ENCODE assay signal across 8 mouse cellular contexts in genomic region chr11:70969271-70969794, GRCm38 (mm10). TPM values are rescaled to one million over a fixed set of nuclear protein-coding genes. Genes with fewer than 3 reads are reported as not detected.
DNase-seq lines count a peak whose midpoint lies in the region; ATAC-seq lines count a peak whose summit lies in the region.

No protein-coding gene starts in this region.

- H3K9me3 ChIP-seq in kidney, embryonic 14.5 days (ENCODE audit: control insufficient read depth, low read length), result no peaks in the 10 kb centered on the region
- no peaks in the 10 kb centered on the region; the same call in 1 of the 2 replicates for H3K9me3 ChIP-seq in forebrain, embryonic 11.5 days (ENCODE audit: control insufficient read depth, low read length)
- H3K9me3 ChIP-seq in stomach, embryonic 14.5 days (ENCODE audit: control insufficient read depth, low read depth, low read length), result no peaks in the 10 kb centered on the region

- H3K4me3 ChIP-seq in kidney, embryonic 14.5 days (ENCODE audit: low read length), result peak overlapping the region; percentile 97
- H3K4me3 ChIP-seq in forebrain, embryonic 11.5 days (ENCODE audit: low read depth, low read length), result peak overlapping the region; percentile 94
- peak overlapping the region; percentile 88 for H3K4me3 ChIP-seq in stomach, embryonic 14.5 days (ENCODE audit: low read depth, low read length)

- H3K9ac ChIP-seq in kidney, embryonic 14.5 days (ENCODE audit: low read depth, low read length), result peak overlapping the region; percentile 94
- H3K9ac ChIP-seq in forebrain, embryonic 11.5 days (ENCODE audit: low read length), result peak overlapping the region; percentile 88
- H3K9ac ChIP-seq in stomach, embryonic 14.5 days (replicated peaks; ENCODE audit: low read depth, low read length), result peak overlapping the region; percentile 90

- DNase-seq in kidney, postnatal 14 days, result no peak
- DNase-seq in R1 (ENCODE audit: low read depth, low spot score) (peak; percentile 78), liver (peak; percentile 55)
- no peak for DNase-seq in forebrain, embryonic 11.5 days (ENCODE audit: low spot score)
- no peak for DNase-seq in frontal cortex, postnatal 25 days (ENCODE audit: low spot score in 2 of 2)
- DNase-seq in adrenal gland, postnatal 25 days, result no peak

- H3K36me3 ChIP-seq in kidney, embryonic 14.5 days (ENCODE audit: control insufficient read depth, insufficient read depth, low read length), result peaks cover 35% of the 10 kb centered on the region
- peaks cover 8% of the 10 kb centered on the region; the same call in 1 of the 2 replicates for H3K36me3 ChIP-seq in forebrain, embryonic 11.5 days (ENCODE audit: control insufficient read depth, insufficient read depth, low read length)
- H3K36me3 ChIP-seq in stomach, embryonic 14.5 days (ENCODE audit: control insufficient read depth, insufficient read depth, low read length), result peaks cover 31% of the 10 kb centered on the region

- H3K27ac ChIP-seq in kidney, embryonic 14.5 days (ENCODE audit: low read depth, low read length), result peak overlapping the region; percentile 88
- H3K27ac ChIP-seq in forebrain, embryonic 11.5 days (ENCODE audit: low read depth, low read length), result peak overlapping the region; percentile 68
- H3K27ac ChIP-seq in stomach, embryonic 14.5 days (ENCODE audit: low read length), result peak overlapping the region; percentile 86

- no peaks in the 10 kb centered on the region for H3K27me3 ChIP-seq in kidney, embryonic 14.5 days (ENCODE audit: control insufficient read depth, insufficient read depth, low read length)
- H3K27me3 ChIP-seq in forebrain, embryonic 11.5 days (ENCODE audit: control insufficient read depth, insufficient read depth, low read length), result no peaks in the 10 kb centered on the region
- no peaks in the 10 kb centered on the region for H3K27me3 ChIP-seq in stomach, embryonic 14.5 days (ENCODE audit: control insufficient read depth, insufficient read depth, low read length)

- H3K4me2 ChIP-seq in kidney, embryonic 14.5 days (replicated peaks; ENCODE audit: low read depth, low read length), result peak overlapping the region; percentile 73
- peak overlapping the region; percentile 49 for H3K4me2 ChIP-seq in forebrain, embryonic 11.5 days (ENCODE audit: low read depth, low read length, severe bottlenecking)
- peak overlapping the region; percentile 89 for H3K4me2 ChIP-seq in stomach, embryonic 14.5 days (replicated peaks; ENCODE audit: low read depth, low read length)

- ATAC-seq in kidney, embryonic 14.5 days (ENCODE audit: low FRiP score, low TSS enrichment), result peak; percentile 8; the same call in 1 of the 2 replicates
- peak; percentile 10; the same call in 1 of the 2 replicates for ATAC-seq in forebrain, embryonic 11.5 days (replicated peaks; ENCODE audit: low FRiP score)
- 0 out of 2 replicates have a peak, but pooled peaks have one; percentile 4 for ATAC-seq in stomach, embryonic 14.5 days (ENCODE audit: insufficient number of reproducible peaks, insufficient read depth, low FRiP score, low read depth)

- WGBS in kidney, embryonic 14.5 days, result under 1% methylated on average over 25 of the region's 25 CpGs
- WGBS in forebrain, embryonic 11.5 days, result 1% methylated on average over 25 of the region's 25 CpGs
- WGBS in stomach, embryonic 14.5 days, result under 1% methylated on average over 25 of the region's 25 CpGs

- H3K4me1 ChIP-seq in kidney, embryonic 14.5 days (ENCODE audit: control insufficient read depth, insufficient read depth, low read length), result peaks cover 5% of the 10 kb centered on the region
- H3K4me1 ChIP-seq in forebrain, embryonic 11.5 days (replicated peaks; ENCODE audit: control insufficient read depth, insufficient read depth, low read length), result no peaks in the 10 kb centered on the region; the same call in 1 of the 2 replicates
- peaks cover 4% of the 10 kb centered on the region; the same call in 1 of the 2 replicates for H3K4me1 ChIP-seq in stomach, embryonic 14.5 days (ENCODE audit: control insufficient read depth, insufficient read depth, low read length)

RNA-seq across cellular contexts. Expression of gene Nup88, which starts 0.4 kb away (rescaled TPM):
- polyA plus RNA-seq in kidney, embryonic 14.5 days (2014; fragmentation: Nextera tagmentation; extraction: Ambion mirVana), result 107 and 142 TPM in 2 replicates
- polyA plus RNA-seq in forebrain, embryonic 11.5 days (2014; fragmentation: Nextera tagmentation; extraction: Ambion mirVana), result 169 and 176 TPM in 2 replicates
- polyA plus RNA-seq in stomach, embryonic 14.5 days (2014; fragmentation: Nextera tagmentation; extraction: Ambion mirVana), result 123 and 137 TPM in 2 replicates
- total RNA-seq in adrenal gland, postnatal 25 days (2021), result 59.6 and 62.3 TPM in 2 replicates

RNA-seq across cellular contexts. Expression of gene Rpain, which starts 0.7 kb away (rescaled TPM):
- 69.4 and 73.4 TPM in 2 replicates for polyA plus RNA-seq in kidney, embryonic 14.5 days (2014; fragmentation: Nextera tagmentation; extraction: Ambion mirVana)
- 84.0 and 84.6 TPM in 2 replicates for polyA plus RNA-seq in forebrain, embryonic 11.5 days (2014; fragmentation: Nextera tagmentation; extraction: Ambion mirVana)
- 86.0 and 88.2 TPM in 2 replicates for polyA plus RNA-seq in stomach, embryonic 14.5 days (2014; fragmentation: Nextera tagmentation; extraction: Ambion mirVana)
- 27.0 and 40.9 TPM in 2 replicates for total RNA-seq in adrenal gland, postnatal 25 days (2021)

RNA-seq across cellular contexts. Expression of gene C1qbp, which starts 13.5 kb away (rescaled TPM):
- polyA plus RNA-seq in kidney, embryonic 14.5 days (2014; fragmentation: Nextera tagmentation; extraction: Ambion mirVana), result 288 and 307 TPM in 2 replicates
- 261 and 278 TPM in 2 replicates for polyA plus RNA-seq in forebrain, embryonic 11.5 days (2014; fragmentation: Nextera tagmentation; extraction: Ambion mirVana)
- polyA plus RNA-seq in stomach, embryonic 14.5 days (2014; fragmentation: Nextera tagmentation; extraction: Ambion mirVana), result 210 and 227 TPM in 2 replicates
- 190 and 227 TPM in 2 replicates for total RNA-seq in adrenal gland, postnatal 25 days (2021)

RNA-seq across cellular contexts. Expression of gene Dhx33, which starts 34.9 kb away (rescaled TPM):
- polyA plus RNA-seq in kidney, embryonic 14.5 days (2014; fragmentation: Nextera tagmentation; extraction: Ambion mirVana), result 10.7 and 29.9 TPM in 2 replicates
- polyA plus RNA-seq in forebrain, embryonic 11.5 days (2014; fragmentation: Nextera tagmentation; extraction: Ambion mirVana), result 25.5 and 27.6 TPM in 2 replicates
- 20.8 and 22.7 TPM in 2 replicates for polyA plus RNA-seq in stomach, embryonic 14.5 days (2014; fragmentation: Nextera tagmentation; extraction: Ambion mirVana)
- 30.8 and 35.1 TPM in 2 replicates for total RNA-seq in adrenal gland, postnatal 25 days (2021)

RNA-seq across cellular contexts. Expression of gene Mis12, which starts 50.1 kb away (rescaled TPM):
- polyA plus RNA-seq in kidney, embryonic 14.5 days (2014; fragmentation: Nextera tagmentation; extraction: Ambion mirVana), result 23.2 and 31.1 TPM in 2 replicates
- polyA plus RNA-seq in forebrain, embryonic 11.5 days (2014; fragmentation: Nextera tagmentation; extraction: Ambion mirVana), result 62.7 and 63.1 TPM in 2 replicates
- 29.9 and 34.0 TPM in 2 replicates for polyA plus RNA-seq in stomach, embryonic 14.5 days (2014; fragmentation: Nextera tagmentation; extraction: Ambion mirVana)
- 24.0 and 24.5 TPM in 2 replicates for total RNA-seq in adrenal gland, postnatal 25 days (2021)

Comparison
In these comparisons a context has a peak if more than half of its experiments do, and no peak if none do; other contexts are left out.
1. DNase-seq: peak in R1 (single experiment) and liver (single experiment); none in kidney, postnatal 14 days (single experiment), forebrain, embryonic 11.5 days (single experiment), frontal cortex, postnatal 25 days (0 of 2) and adrenal gland, postnatal 25 days (single experiment).
2. Peak in every context shown above with its lines, with median percentiles within 50 percentile points of each other: ATAC-seq, H3K27ac ChIP-seq, H3K4me2 ChIP-seq, H3K4me3 ChIP-seq and H3K9ac ChIP-seq.